Mouse (Mus musculus) CH12.LX (cell line): ENCODE measurements around the gene Psmc3ip. TPM values are rescaled to one million over a fixed set of nuclear protein-coding genes. Genes with fewer than 3 reads are reported as not detected.

Source experiments
- DNase-seq: peaks from one replicate; pipeline ENCODE4 v3.0.0-alpha.2; 2013; ENCODE audit errors: extremely low read depth
- H3K27ac ChIP-seq: 2 replicates; pipeline ENCODE4 v1.5.1; 2012; ENCODE audit warnings: low read depth, mild to moderate bottlenecking, control low read depth, moderate library complexity; ENCODE audit not compliant: insufficient read depth
- H3K27me3 ChIP-seq: replicated peaks from 2 replicates; pipeline ENCODE3; 2012; ENCODE audit warnings: inconsistent platforms
- H3K36me3 ChIP-seq, 2 experiments: replicated peaks in 1 of 2; 2 replicates each; pipeline versions ENCODE3 to v1.6.1; 2012; ENCODE audit warnings: inconsistent platforms in 1 of 2, low read length in 1 of 2, mild to moderate bottlenecking in 1 of 2, mixed read lengths in 1 of 2, moderate library complexity in 1 of 2; ENCODE audit not compliant: control insufficient read depth in 1 of 2, insufficient read depth in 1 of 2
- H3K4me1 ChIP-seq, 2 experiments: 2 replicates each; pipeline ENCODE4 v1.6.1; 2012; ENCODE audit warnings: inconsistent platforms in 1 of 2, moderate library complexity in 1 of 2; ENCODE audit not compliant: insufficient read depth in 2 of 2, control insufficient read depth in 1 of 2
- H3K4me2 ChIP-seq: 2 replicates; pipeline ENCODE4 v1.6.1; 2012; ENCODE audit warnings: low read depth, mild to moderate bottlenecking, control low read depth; ENCODE audit not compliant: poor library complexity, insufficient read depth, severe bottlenecking
- H3K4me3 ChIP-seq, 3 experiments: fragments of 150-350 bp in 1 of 3; sonication (generic) in 1 of 3; replicated peaks in 1 of 3; 2 replicates each; pipeline versions ENCODE3 to v1.5.1; 2011 to 2012; ENCODE audit warnings: low read depth in 2 of 3, low read length in 2 of 3, mild to moderate bottlenecking in 2 of 3, moderate library complexity in 2 of 3, control low read depth in 1 of 3, improper control_type of control experiment in 1 of 3, inconsistent platforms in 1 of 3, mixed read lengths in 1 of 3; ENCODE audit not compliant: poor library complexity in 1 of 3
- H3K79me2 ChIP-seq: replicated peaks from 2 replicates; pipeline ENCODE4 v1.6.1; 2012; ENCODE audit warnings: mild to moderate bottlenecking, moderate library complexity; ENCODE audit not compliant: control insufficient read depth, poor library complexity, insufficient read depth, severe bottlenecking; ENCODE audit errors: extremely low read depth
- H3K9ac ChIP-seq: 2 replicates; pipeline ENCODE4 v1.6.1; 2012; ENCODE audit warnings: low read depth, mild to moderate bottlenecking, control low read depth, moderate library complexity; ENCODE audit not compliant: insufficient read depth
- H3K9me3 ChIP-seq: replicated peaks from 2 replicates; pipeline ENCODE3; 2012; ENCODE audit warnings: low read length, inconsistent platforms, mixed read lengths
- POLR2AphosphoS2 ChIP-seq: IDR thresholded peaks from 2 replicates; pipeline ENCODE4 v1.6.1; 2011; ENCODE audit warnings: low read depth, low read length, improper control_type of control experiment
- SMC3 ChIP-seq: IDR thresholded peaks from 2 replicates; pipeline ENCODE4 v1.6.1; 2011; ENCODE audit warnings: low read depth, low read length, improper control_type of control experiment
- ZMIZ1 ChIP-seq: IDR thresholded peaks from 2 replicates; pipeline ENCODE4 v1.6.1; 2012; ENCODE audit warnings: low read depth, mild to moderate bottlenecking, inconsistent platforms, low read length, improper control_type of control experiment
- dilution Hi-C: fragments of 300-500 bp; cut with MboI; formaldehyde crosslinking; loops from 2 replicates; pipeline ENCODE4 v1.14.3; 2020; ENCODE audit warnings: low sequenced_read_pairs; ENCODE audit not compliant: extremely low pct_unique_long_range_greater_than_20kb, extremely low pct_ligation_motif_present
- in situ Hi-C: fragments of 300-500 bp; cut with MboI; formaldehyde crosslinking; loops from 3 replicates; pipeline ENCODE4 v1.14.3; 2019; ENCODE audit warnings: low sequenced_read_pairs, low pct_ligation_motif_present, low pct_unique_long_range_greater_than_20kb, mixed read lengths
- polyA plus RNA-seq: library from polyadenylated mRNA; unstranded; fragments of >175 nt; gene quantifications from 2 replicates; pipeline ENCODE4 v1.2.1, GENCODE M21; 2012; ENCODE audit warnings: low read depth; ENCODE audit not compliant: insufficient read length
- total RNA-seq, 2 experiments: library from RNA; depleted of rRNA; stranded (reverse); fragments of 300-350 nt in 1 of 2; fragments of >200 nt in 1 of 2; gene quantifications; 2 replicates each; pipeline ENCODE4 v1.2.3; 2012 to 2014

Psmc3ip gene
- total and polyA plus RNA-seq, 3 experiments, result 63.7 to 89.9 (median 85.9) TPM

- in situ Hi-C loops, result no loop called here
- no peaks in the 10 kb centered on the region for H3K9me3 ChIP-seq
- H3K9ac ChIP-seq, result no peak overlapping the region
- H3K27me3 ChIP-seq, result no peaks in the 10 kb centered on the region
- no peak overlapping the region for H3K4me2 ChIP-seq
- no peaks in the 10 kb centered on the region for H3K79me2 ChIP-seq
- no peak for DNase-seq
- TF ChIP-seq SMC3 (no peak), ZMIZ1 (no peak)
- TF ChIP-seq, all 38 proteins: peak for 0
- Histone ChIP-seq H3K4me3 (no peak overlapping the region), H3K27ac (no peak overlapping the region), H3K36me3 (peaks cover 89 to 99% of the 10 kb centered on the region in 2 experiments), H3K4me1 (no peaks in the 10 kb centered on the region)
- dilution Hi-C loops, result no loop called here
These were observed 48.8 kb downstream of the Psmc3ip start for GRCm38 (mm10) chr11:101046440-101046839.

- Histone ChIP-seq H3K27ac (no peak overlapping the region), H3K36me3 (peaks cover 87 to 99% of the 10 kb centered on the region in 2 experiments), H3K4me2 (no peak overlapping the region), H3K79me2 (no peaks in the 10 kb centered on the region), H3K4me1 (no peaks in the 10 kb centered on the region), H3K9ac (no peak overlapping the region), H3K4me3 (no peak overlapping the region), H3K27me3 (no peaks in the 10 kb centered on the region), H3K9me3 (no peaks in the 10 kb centered on the region)
- in situ Hi-C loops, result no loop called here
- dilution Hi-C loops, result no loop called here
- TF ChIP-seq ZMIZ1 (no peak), POLR2AphosphoS2 (no peak)
- no peak for DNase-seq
These were observed 49.4 kb downstream of the Psmc3ip start for GRCm38 (mm10) chr11:101045826-101046225.

Other genes starting within 250 kb of the Psmc3ip start
Only the 20 nearest of the 25 such genes appear.
- gene Stat3, start 155.9 kb downstream of the Psmc3ip start, total RNA-seq (2012; rRNA removed), result 51.1 and 52.1 TPM in 2 replicates
- gene Stat3, start 155.9 kb downstream of the Psmc3ip start, total RNA-seq (2014; rRNA removed), result 35.9 TPM in 2 replicates
- gene Stat3, start 155.9 kb downstream of the Psmc3ip start, polyA plus RNA-seq, result 66.7 and 69.2 TPM in 2 replicates
- 0.08 and 0.21 TPM in 2 replicates for gene Cavin1, start 124.5 kb downstream of the Psmc3ip start, total RNA-seq (2012; rRNA removed)
- gene Cavin1, start 124.5 kb downstream of the Psmc3ip start, total RNA-seq (2014; rRNA removed), result 0.05 TPM in 2 replicates
- 0.13 and 0.25 TPM in 2 replicates for gene Cavin1, start 124.5 kb downstream of the Psmc3ip start, polyA plus RNA-seq
- gene Atp6v0a1, start 86.0 kb downstream of the Psmc3ip start, total RNA-seq (2012; rRNA removed), result 31.3 and 36.1 TPM in 2 replicates
- 14.1 and 15.1 TPM in 2 replicates for gene Atp6v0a1, start 86.0 kb downstream of the Psmc3ip start, total RNA-seq (2014; rRNA removed)
- 54.5 and 63.4 TPM in 2 replicates for gene Atp6v0a1, start 86.0 kb downstream of the Psmc3ip start, polyA plus RNA-seq
- gene Naglu, start 25.4 kb downstream of the Psmc3ip start, total RNA-seq (2012; rRNA removed), result 23.2 and 33.3 TPM in 2 replicates
- 12.8 and 13.8 TPM in 2 replicates for gene Naglu, start 25.4 kb downstream of the Psmc3ip start, total RNA-seq (2014; rRNA removed)
- 8.3 and 11.2 TPM in 2 replicates for gene Naglu, start 25.4 kb downstream of the Psmc3ip start, polyA plus RNA-seq
- 0.29 and 0.81 TPM in 2 replicates for gene Hsd17b1, start 17.0 kb downstream of the Psmc3ip start, total RNA-seq (2012; rRNA removed)
- not detected in 2 replicates for gene Hsd17b1, start 17.0 kb downstream of the Psmc3ip start, total RNA-seq (2014; rRNA removed)
- gene Hsd17b1, start 17.0 kb downstream of the Psmc3ip start, polyA plus RNA-seq, result 0.17 TPM in 1 of 2 replicates, not detected in the other
- gene Coasy, start 12.9 kb downstream of the Psmc3ip start, total RNA-seq (2012; rRNA removed), result 74.9 and 78.9 TPM in 2 replicates
- gene Coasy, start 12.9 kb downstream of the Psmc3ip start, total RNA-seq (2014; rRNA removed), result 60.4 and 66.1 TPM in 2 replicates
- gene Coasy, start 12.9 kb downstream of the Psmc3ip start, polyA plus RNA-seq, result 56.6 and 63.4 TPM in 2 replicates
- 45.2 and 63.0 TPM in 2 replicates for gene Mlx, start 8.2 kb downstream of the Psmc3ip start, total RNA-seq (2012; rRNA removed)
- gene Mlx, start 8.2 kb downstream of the Psmc3ip start, total RNA-seq (2014; rRNA removed), result 93.1 and 116 TPM in 2 replicates
- 43.3 and 51.5 TPM in 2 replicates for gene Mlx, start 8.2 kb downstream of the Psmc3ip start, polyA plus RNA-seq
- 46.5 and 48.2 TPM in 2 replicates for gene Retreg3, start 24.5 kb upstream of the Psmc3ip start, total RNA-seq (2012; rRNA removed)
- 50.3 and 55.9 TPM in 2 replicates for gene Retreg3, start 24.5 kb upstream of the Psmc3ip start, total RNA-seq (2014; rRNA removed)
- gene Retreg3, start 24.5 kb upstream of the Psmc3ip start, polyA plus RNA-seq, result 53.6 and 54.3 TPM in 2 replicates
- gene Tubg1, start 24.5 kb upstream of the Psmc3ip start, total RNA-seq (2012; rRNA removed), result 108 and 116 TPM in 2 replicates
- 53.7 and 57.4 TPM in 2 replicates for gene Tubg1, start 24.5 kb upstream of the Psmc3ip start, total RNA-seq (2014; rRNA removed)
- gene Tubg1, start 24.5 kb upstream of the Psmc3ip start, polyA plus RNA-seq, result 182 and 190 TPM in 2 replicates
- gene Tubg2, start 60.5 kb upstream of the Psmc3ip start, total RNA-seq (2012; rRNA removed), result 3.1 and 4.7 TPM in 2 replicates
- 1.2 and 2.1 TPM in 2 replicates for gene Tubg2, start 60.5 kb upstream of the Psmc3ip start, total RNA-seq (2014; rRNA removed)
- gene Tubg2, start 60.5 kb upstream of the Psmc3ip start, polyA plus RNA-seq, result 8.7 and 10.5 TPM in 2 replicates
- 15.6 and 16.7 TPM in 2 replicates for gene Cntnap1, start 75.1 kb upstream of the Psmc3ip start, total RNA-seq (2012; rRNA removed)
- 3.6 and 4.4 TPM in 2 replicates for gene Cntnap1, start 75.1 kb upstream of the Psmc3ip start, total RNA-seq (2014; rRNA removed)
- gene Cntnap1, start 75.1 kb upstream of the Psmc3ip start, polyA plus RNA-seq, result 17.9 and 19.5 TPM in 2 replicates
- 16.3 and 20.3 TPM in 2 replicates for gene Plekhh3, start 75.9 kb upstream of the Psmc3ip start, total RNA-seq (2012; rRNA removed)
- gene Plekhh3, start 75.9 kb upstream of the Psmc3ip start, total RNA-seq (2014; rRNA removed), result 2.8 and 2.9 TPM in 2 replicates
- gene Plekhh3, start 75.9 kb upstream of the Psmc3ip start, polyA plus RNA-seq, result 3.7 and 5.0 TPM in 2 replicates
- gene Ccr10, start 80.0 kb upstream of the Psmc3ip start, total RNA-seq (2012; rRNA removed), result 29.6 and 58.7 TPM in 2 replicates
- gene Ccr10, start 80.0 kb upstream of the Psmc3ip start, total RNA-seq (2014; rRNA removed), result 14.1 and 17.2 TPM in 2 replicates
- 12.3 TPM in 2 replicates for gene Ccr10, start 80.0 kb upstream of the Psmc3ip start, polyA plus RNA-seq
- 11.1 and 15.3 TPM in 2 replicates for gene Ezh1, start 131.0 kb upstream of the Psmc3ip start, total RNA-seq (2012; rRNA removed)
- gene Ezh1, start 131.0 kb upstream of the Psmc3ip start, total RNA-seq (2014; rRNA removed), result 8.5 and 8.7 TPM in 2 replicates
- 10.8 and 12.1 TPM in 2 replicates for gene Ezh1, start 131.0 kb upstream of the Psmc3ip start, polyA plus RNA-seq
- gene Ramp2, start 150.6 kb upstream of the Psmc3ip start, total RNA-seq (2012; rRNA removed), result 1.3 and 1.5 TPM in 2 replicates
- 0.26 TPM in 1 of 2 replicates, not detected in the other for gene Ramp2, start 150.6 kb upstream of the Psmc3ip start, total RNA-seq (2014; rRNA removed)
- gene Ramp2, start 150.6 kb upstream of the Psmc3ip start, polyA plus RNA-seq, result 0.33 and 0.80 TPM in 2 replicates
- gene Vps25, start 158.3 kb upstream of the Psmc3ip start, total RNA-seq (2012; rRNA removed), result 102 and 132 TPM in 2 replicates
- gene Vps25, start 158.3 kb upstream of the Psmc3ip start, total RNA-seq (2014; rRNA removed), result 97.7 and 105 TPM in 2 replicates
- 210 and 211 TPM in 2 replicates for gene Vps25, start 158.3 kb upstream of the Psmc3ip start, polyA plus RNA-seq
- gene Wnk4, start 165.1 kb upstream of the Psmc3ip start, total RNA-seq (2012; rRNA removed), result 0.85 and 1.2 TPM in 2 replicates
- 0.62 and 0.90 TPM in 2 replicates for gene Wnk4, start 165.1 kb upstream of the Psmc3ip start, total RNA-seq (2014; rRNA removed)
- 5.4 and 7.8 TPM in 2 replicates for gene Wnk4, start 165.1 kb upstream of the Psmc3ip start, polyA plus RNA-seq
- 2.5 and 3.4 TPM in 2 replicates for gene Cntd1, start 183.6 kb upstream of the Psmc3ip start, total RNA-seq (2012; rRNA removed)
- 0.65 and 0.98 TPM in 2 replicates for gene Cntd1, start 183.6 kb upstream of the Psmc3ip start, total RNA-seq (2014; rRNA removed)
- 0.85 and 0.96 TPM in 2 replicates for gene Cntd1, start 183.6 kb upstream of the Psmc3ip start, polyA plus RNA-seq
- 285 TPM in 2 replicates for gene Coa3, start 183.7 kb upstream of the Psmc3ip start, total RNA-seq (2012; rRNA removed)
- 177 and 179 TPM in 2 replicates for gene Coa3, start 183.7 kb upstream of the Psmc3ip start, total RNA-seq (2014; rRNA removed)
- 113 and 117 TPM in 2 replicates for gene Coa3, start 183.7 kb upstream of the Psmc3ip start, polyA plus RNA-seq
- gene Becn1, start 206.8 kb upstream of the Psmc3ip start, total RNA-seq (2012; rRNA removed), result 280 and 282 TPM in 2 replicates
- gene Becn1, start 206.8 kb upstream of the Psmc3ip start, total RNA-seq (2014; rRNA removed), result 207 and 224 TPM in 2 replicates
- 177 and 237 TPM in 2 replicates for gene Becn1, start 206.8 kb upstream of the Psmc3ip start, polyA plus RNA-seq